Mouse (Mus musculus): ENCODE results near the gene Zfp641. TPM values are rescaled to one million over a fixed set of nuclear protein-coding genes. Genes with fewer than 3 reads are reported as not detected.

The Zfp641 gene
- polyA plus RNA-seq, 1 experiment from 2014 or later: 0.87 TPM

DNA sequence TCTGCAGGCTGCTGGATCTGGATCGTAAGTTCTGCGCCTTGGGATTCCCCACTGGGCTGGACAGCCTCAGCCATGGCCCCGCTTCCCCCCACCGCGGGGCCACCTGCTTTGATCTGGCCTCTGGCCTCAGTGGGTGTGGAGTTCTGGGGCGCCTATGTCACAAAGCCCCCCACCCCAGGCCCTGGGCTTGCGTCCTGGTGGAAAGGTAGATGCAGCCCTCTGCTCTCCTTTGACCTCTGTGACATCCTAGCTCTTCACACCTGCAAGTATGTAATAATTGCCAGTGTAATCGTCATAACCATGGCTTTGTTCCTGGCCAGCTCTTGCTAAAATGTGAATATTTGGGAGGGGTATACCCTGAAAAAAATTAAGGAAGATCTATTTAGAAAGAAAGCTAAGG is 38.8 kb downstream of the Zfp641 start, which contains the start of gene H1fnt:
TSS of gene H1fnt (minus strand) at position 101 of the 400 bp plus-strand sequence.
- no peaks in the 10 kb centered on the region for H3K9me3 ChIP-seq (ENCODE audit: control insufficient read depth, low read depth, low read length)
- no peaks in the 10 kb centered on the region for H3K27me3 ChIP-seq (ENCODE audit: control insufficient read depth, insufficient read depth, low read length)
- no peak within 1 kb of the TSS for H3K4me3 ChIP-seq (ENCODE audit: low read depth, low read length)
- no peaks in the 10 kb centered on the region for H3K4me1 ChIP-seq (ENCODE audit: control insufficient read depth, insufficient read depth, low read length)
- ATAC-seq (ENCODE audit: insufficient number of reproducible peaks, insufficient read depth, low FRiP score, low read depth): no peak
- no peak within 1 kb of the TSS for H3K4me2 ChIP-seq (replicated peaks; ENCODE audit: low read depth, low read length)
- H3K9ac ChIP-seq (replicated peaks; ENCODE audit: low read depth, low read length): no peak within 1 kb of the TSS
- 82% methylated on average over 8 of the region's 8 CpGs for WGBS
- H3K36me3 ChIP-seq (ENCODE audit: control insufficient read depth, insufficient read depth, low read length): no peaks in the 10 kb centered on the region
- no peak within 1 kb of the TSS for H3K27ac ChIP-seq (ENCODE audit: low read length)

DNA sequence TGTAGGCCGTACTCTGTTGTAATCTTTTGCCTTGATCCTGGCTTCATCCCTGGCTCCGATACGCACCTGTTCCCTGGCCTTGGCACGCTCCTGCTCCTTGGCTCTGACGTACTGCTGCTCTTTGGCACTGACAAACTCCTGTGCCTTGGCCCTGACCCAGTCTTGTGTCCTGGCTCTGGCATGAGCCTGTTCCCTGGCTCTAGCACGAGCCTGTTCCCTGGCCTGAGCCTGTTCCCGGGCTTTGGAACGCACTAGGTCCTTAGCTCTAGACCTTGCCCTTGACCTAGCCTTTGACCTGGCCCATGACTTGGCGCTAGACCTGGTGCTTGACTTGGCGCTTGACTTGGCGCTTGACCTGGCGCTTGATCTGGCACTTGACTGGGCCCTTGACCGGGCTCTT is 39.7 kb downstream of the Zfp641 start:
- ATAC-seq (ENCODE audit: insufficient number of reproducible peaks, insufficient read depth, low FRiP score, low read depth): no peak
- Histone ChIP-seq H3K27me3 (ENCODE audit: control insufficient read depth, insufficient read depth, low read length) (no peaks in the 10 kb centered on the region), H3K4me3 (ENCODE audit: low read depth, low read length) (no peak overlapping the region), H3K4me1 (ENCODE audit: control insufficient read depth, insufficient read depth, low read length) (no peaks in the 10 kb centered on the region), H3K27ac (ENCODE audit: low read length) (no peak overlapping the region), H3K36me3 (ENCODE audit: control insufficient read depth, insufficient read depth, low read length) (no peaks in the 10 kb centered on the region), H3K9me3 (ENCODE audit: control insufficient read depth, low read depth, low read length) (no peaks in the 10 kb centered on the region), H3K4me2 (replicated peaks; ENCODE audit: low read depth, low read length) (no peak overlapping the region), H3K9ac (replicated peaks; ENCODE audit: low read depth, low read length) (no peak overlapping the region)
- WGBS: 96% methylated on average over 13 of the region's 13 CpGs

Other genes starting within 250 kb of the Zfp641 start
- gene Pfkm, start 203.6 kb downstream of the Zfp641 start, polyA plus RNA-seq (2014; fragmentation: Nextera tagmentation; extraction: Ambion mirVana): 29.6 and 33.7 TPM in 2 replicates
- gene Senp1, start 202.4 kb downstream of the Zfp641 start, polyA plus RNA-seq (2014; fragmentation: Nextera tagmentation; extraction: Ambion mirVana): 35.5 and 35.8 TPM in 2 replicates
- gene Asb8, start 130.5 kb downstream of the Zfp641 start, polyA plus RNA-seq (2014; fragmentation: Nextera tagmentation; extraction: Ambion mirVana): 47.6 and 51.7 TPM in 2 replicates
- 1.8 and 2.4 TPM in 2 replicates for gene Ccdc184, start 129.0 kb downstream of the Zfp641 start, polyA plus RNA-seq (2014; fragmentation: Nextera tagmentation; extraction: Ambion mirVana)
- gene Olfr288, start 100.6 kb downstream of the Zfp641 start, polyA plus RNA-seq (2014; fragmentation: Nextera tagmentation; extraction: Ambion mirVana): not detected in 2 replicates
- not detected in 2 replicates for gene Gm44579, start 75.2 kb downstream of the Zfp641 start, polyA plus RNA-seq (2014; fragmentation: Nextera tagmentation; extraction: Ambion mirVana)
- gene Olfr287, start 75.1 kb downstream of the Zfp641 start, polyA plus RNA-seq (2014; fragmentation: Nextera tagmentation; extraction: Ambion mirVana): not detected in 2 replicates
- not detected in 2 replicates for gene Olfr286, start 61.7 kb downstream of the Zfp641 start, polyA plus RNA-seq (2014; fragmentation: Nextera tagmentation; extraction: Ambion mirVana)
- not detected in 2 replicates for gene H1fnt, start 38.9 kb downstream of the Zfp641 start, polyA plus RNA-seq (2014; fragmentation: Nextera tagmentation; extraction: Ambion mirVana)
- gene Olfr285, start 21.2 kb upstream of the Zfp641 start, polyA plus RNA-seq (2014; fragmentation: Nextera tagmentation; extraction: Ambion mirVana): not detected in 2 replicates
- gene Olfr284, start 44.8 kb upstream of the Zfp641 start, polyA plus RNA-seq (2014; fragmentation: Nextera tagmentation; extraction: Ambion mirVana): not detected in 2 replicates
- not detected in 2 replicates for gene Olfr283, start 84.8 kb upstream of the Zfp641 start, polyA plus RNA-seq (2014; fragmentation: Nextera tagmentation; extraction: Ambion mirVana)
- gene Olfr282, start 135.1 kb upstream of the Zfp641 start, polyA plus RNA-seq (2014; fragmentation: Nextera tagmentation; extraction: Ambion mirVana): not detected in 2 replicates
- gene Olfr281, start 156.4 kb upstream of the Zfp641 start, polyA plus RNA-seq (2014; fragmentation: Nextera tagmentation; extraction: Ambion mirVana): not detected in 2 replicates
- gene OR5BS1P, start 173.7 kb upstream of the Zfp641 start, polyA plus RNA-seq (2014; fragmentation: Nextera tagmentation; extraction: Ambion mirVana): not detected in 2 replicates
- not detected in 2 replicates for gene Lalba, start 186.6 kb upstream of the Zfp641 start, polyA plus RNA-seq (2014; fragmentation: Nextera tagmentation; extraction: Ambion mirVana)
- gene Olfr279, start 196.2 kb upstream of the Zfp641 start, polyA plus RNA-seq (2014; fragmentation: Nextera tagmentation; extraction: Ambion mirVana): not detected in 2 replicates
- 90.6 and 92.2 TPM in 2 replicates for gene Kansl2, start 238.1 kb upstream of the Zfp641 start, polyA plus RNA-seq (2014; fragmentation: Nextera tagmentation; extraction: Ambion mirVana)

Data from stomach, embryonic 14.5 days (tissue).